Mouse (Mus musculus) CH12.LX (cell line): ENCODE measurements around the gene Adam22. TPM values are rescaled to one million over a fixed set of nuclear protein-coding genes. Genes with fewer than 3 reads are reported as not detected.

ENCODE experiments used
- DNase-seq: peaks from one replicate; pipeline ENCODE4 v3.0.0-alpha.2; 2013; ENCODE audit errors: extremely low read depth
- H3K27ac ChIP-seq: 2 replicates; pipeline ENCODE4 v1.5.1; 2012; ENCODE audit warnings: low read depth, mild to moderate bottlenecking, control low read depth, moderate library complexity; ENCODE audit not compliant: insufficient read depth
- H3K27me3 ChIP-seq: replicated peaks from 2 replicates; pipeline ENCODE3; 2012; ENCODE audit warnings: inconsistent platforms
- H3K36me3 ChIP-seq, 2 experiments: replicated peaks in 1 of 2; 2 replicates each; pipeline versions ENCODE3 to v1.6.1; 2012; ENCODE audit warnings: inconsistent platforms in 1 of 2, low read length in 1 of 2, mild to moderate bottlenecking in 1 of 2, mixed read lengths in 1 of 2, moderate library complexity in 1 of 2; ENCODE audit not compliant: control insufficient read depth in 1 of 2, insufficient read depth in 1 of 2
- H3K4me1 ChIP-seq, 2 experiments: 2 replicates each; pipeline ENCODE4 v1.6.1; 2012; ENCODE audit warnings: inconsistent platforms in 1 of 2, moderate library complexity in 1 of 2; ENCODE audit not compliant: insufficient read depth in 2 of 2, control insufficient read depth in 1 of 2
- H3K4me2 ChIP-seq: 2 replicates; pipeline ENCODE4 v1.6.1; 2012; ENCODE audit warnings: low read depth, mild to moderate bottlenecking, control low read depth; ENCODE audit not compliant: poor library complexity, insufficient read depth, severe bottlenecking
- H3K4me3 ChIP-seq, 3 experiments: fragments of 150-350 bp in 1 of 3; sonication (generic) in 1 of 3; replicated peaks in 1 of 3; 2 replicates each; pipeline versions ENCODE3 to v1.5.1; 2011 to 2012; ENCODE audit warnings: low read depth in 2 of 3, low read length in 2 of 3, mild to moderate bottlenecking in 2 of 3, moderate library complexity in 2 of 3, control low read depth in 1 of 3, improper control_type of control experiment in 1 of 3, inconsistent platforms in 1 of 3, mixed read lengths in 1 of 3; ENCODE audit not compliant: poor library complexity in 1 of 3
- H3K79me2 ChIP-seq: replicated peaks from 2 replicates; pipeline ENCODE4 v1.6.1; 2012; ENCODE audit warnings: mild to moderate bottlenecking, moderate library complexity; ENCODE audit not compliant: control insufficient read depth, poor library complexity, insufficient read depth, severe bottlenecking; ENCODE audit errors: extremely low read depth
- H3K9ac ChIP-seq: 2 replicates; pipeline ENCODE4 v1.6.1; 2012; ENCODE audit warnings: low read depth, mild to moderate bottlenecking, control low read depth, moderate library complexity; ENCODE audit not compliant: insufficient read depth
- H3K9me3 ChIP-seq: replicated peaks from 2 replicates; pipeline ENCODE3; 2012; ENCODE audit warnings: low read length, inconsistent platforms, mixed read lengths
- BHLHE40 ChIP-seq: IDR thresholded peaks from 2 replicates; pipeline ENCODE4 v1.6.1; 2011; ENCODE audit warnings: mild to moderate bottlenecking, low read depth, low read length, improper control_type of control experiment
- E2F4 ChIP-seq: IDR thresholded peaks from 2 replicates; pipeline ENCODE4 v1.6.1; 2011; ENCODE audit warnings: low read depth, low read length, improper control_type of control experiment; ENCODE audit not compliant: insufficient replicate concordance
- ELF1 ChIP-seq: IDR thresholded peaks from 2 replicates; pipeline ENCODE4 v1.6.1; 2014; ENCODE audit warnings: low read depth, mild to moderate bottlenecking, inconsistent platforms, low read length, improper control_type of control experiment
- EP300 ChIP-seq: IDR thresholded peaks from 2 replicates; pipeline ENCODE4 v1.6.1; 2011; ENCODE audit warnings: low read length, improper control_type of control experiment
- ETS1 ChIP-seq: conservative IDR thresholded peaks from 2 replicates; pipeline ENCODE4 v1.6.1; 2012; ENCODE audit warnings: low read depth, mild to moderate bottlenecking, inconsistent platforms, low read length, improper control_type of control experiment, moderate library complexity
- GABPA ChIP-seq: IDR thresholded peaks from 2 replicates; pipeline ENCODE4 v1.6.1; 2012; ENCODE audit warnings: low read depth, low read length, improper control_type of control experiment, inconsistent platforms; ENCODE audit not compliant: insufficient replicate concordance
- HCFC1 ChIP-seq: IDR thresholded peaks from 2 replicates; pipeline ENCODE4 v1.6.1; 2012; ENCODE audit warnings: low read depth, mild to moderate bottlenecking, inconsistent platforms, low read length, improper control_type of control experiment
- IRF4 ChIP-seq: IDR thresholded peaks from 2 replicates; pipeline ENCODE4 v1.6.1; 2014; ENCODE audit warnings: low read depth, mild to moderate bottlenecking, inconsistent platforms, low read length, improper control_type of control experiment
- JUN ChIP-seq: IDR thresholded peaks from 2 replicates; pipeline ENCODE4 v1.6.1; 2011; ENCODE audit warnings: low read depth, mild to moderate bottlenecking, low read length, improper control_type of control experiment, moderate library complexity; ENCODE audit not compliant: insufficient read depth
- JUND ChIP-seq: conservative IDR thresholded peaks from 2 replicates; pipeline ENCODE4 v1.6.1; 2011; ENCODE audit warnings: low read depth, low read length, improper control_type of control experiment
- MAFK ChIP-seq: IDR thresholded peaks from 2 replicates; pipeline ENCODE4 v1.6.1; 2011; ENCODE audit warnings: low read length, improper control_type of control experiment; ENCODE audit not compliant: insufficient replicate concordance
- MEF2A ChIP-seq: IDR thresholded peaks from 2 replicates; pipeline ENCODE4 v1.6.1; 2014; ENCODE audit warnings: low read depth, mild to moderate bottlenecking, inconsistent platforms, low read length, improper control_type of control experiment, borderline replicate concordance
- MXI1 ChIP-seq: IDR thresholded peaks from 2 replicates; pipeline ENCODE4 v1.6.1; 2011; ENCODE audit warnings: mild to moderate bottlenecking, low read depth, low read length, improper control_type of control experiment
- MYC ChIP-seq: IDR thresholded peaks from 2 replicates; pipeline ENCODE4 v1.6.1; 2011; ENCODE audit warnings: low read depth, mild to moderate bottlenecking, improper control_type of control experiment, low read length
- NELFE ChIP-seq: IDR thresholded peaks from 2 replicates; pipeline ENCODE4 v1.6.1; 2011; ENCODE audit warnings: low read depth, low read length, improper control_type of control experiment
- NRF1 ChIP-seq: IDR thresholded peaks from 2 replicates; pipeline ENCODE4 v1.6.1; 2014; ENCODE audit warnings: low read depth, mild to moderate bottlenecking, inconsistent platforms, low read length, improper control_type of control experiment, moderate library complexity
- PAX5 ChIP-seq: IDR thresholded peaks from 2 replicates; pipeline ENCODE4 v1.6.1; 2012; ENCODE audit warnings: low read length, inconsistent platforms, mixed read lengths
- POLR2AphosphoS2 ChIP-seq: IDR thresholded peaks from 2 replicates; pipeline ENCODE4 v1.6.1; 2011; ENCODE audit warnings: low read depth, low read length, improper control_type of control experiment
- RAD21 ChIP-seq: IDR thresholded peaks from 2 replicates; pipeline ENCODE4 v1.6.1; 2011; ENCODE audit warnings: low read depth, mild to moderate bottlenecking, low read length, improper control_type of control experiment, moderate library complexity
- RCOR1 ChIP-seq: conservative IDR thresholded peaks from 2 replicates; pipeline ENCODE4 v1.6.1; 2012; ENCODE audit warnings: low read depth, mild to moderate bottlenecking, inconsistent platforms, low read length, improper control_type of control experiment
- SIN3A ChIP-seq: IDR thresholded peaks from 2 replicates; pipeline ENCODE4 v1.6.1; 2012; ENCODE audit warnings: low read length, improper control_type of control experiment, inconsistent platforms
- SMC3 ChIP-seq: IDR thresholded peaks from 2 replicates; pipeline ENCODE4 v1.6.1; 2011; ENCODE audit warnings: low read depth, low read length, improper control_type of control experiment
- TCF12 ChIP-seq: IDR thresholded peaks from 2 replicates; pipeline ENCODE4 v1.6.1; 2014; ENCODE audit warnings: low read depth, mild to moderate bottlenecking, inconsistent platforms, low read length, improper control_type of control experiment
- UBTF ChIP-seq: IDR thresholded peaks from 2 replicates; pipeline ENCODE4 v1.6.1; 2012; ENCODE audit warnings: low read depth, mild to moderate bottlenecking, inconsistent platforms, low read length, improper control_type of control experiment, moderate library complexity
- ZC3H11A ChIP-seq: IDR thresholded peaks from 2 replicates; pipeline ENCODE4 v1.6.1; 2012; ENCODE audit warnings: low read depth, mild to moderate bottlenecking, inconsistent platforms, low read length, improper control_type of control experiment
- dilution Hi-C: fragments of 300-500 bp; cut with MboI; formaldehyde crosslinking; loops from 2 replicates; pipeline ENCODE4 v1.14.3; 2020; ENCODE audit warnings: low sequenced_read_pairs; ENCODE audit not compliant: extremely low pct_unique_long_range_greater_than_20kb, extremely low pct_ligation_motif_present
- in situ Hi-C: fragments of 300-500 bp; cut with MboI; formaldehyde crosslinking; loops from 3 replicates; pipeline ENCODE4 v1.14.3; 2019; ENCODE audit warnings: low sequenced_read_pairs, low pct_ligation_motif_present, low pct_unique_long_range_greater_than_20kb, mixed read lengths
- polyA plus RNA-seq: library from polyadenylated mRNA; unstranded; fragments of >175 nt; gene quantifications from 2 replicates; pipeline ENCODE4 v1.2.1, GENCODE M21; 2012; ENCODE audit warnings: low read depth; ENCODE audit not compliant: insufficient read length
- total RNA-seq, 2 experiments: library from RNA; depleted of rRNA; stranded (reverse); fragments of 300-350 nt in 1 of 2; fragments of >200 nt in 1 of 2; gene quantifications; 2 replicates each; pipeline ENCODE4 v1.2.3; 2012 to 2014

Gene Adam22
- total and polyA plus RNA-seq, 3 experiments, result 0.07 to 0.55 (median 0.14) TPM

DNA sequence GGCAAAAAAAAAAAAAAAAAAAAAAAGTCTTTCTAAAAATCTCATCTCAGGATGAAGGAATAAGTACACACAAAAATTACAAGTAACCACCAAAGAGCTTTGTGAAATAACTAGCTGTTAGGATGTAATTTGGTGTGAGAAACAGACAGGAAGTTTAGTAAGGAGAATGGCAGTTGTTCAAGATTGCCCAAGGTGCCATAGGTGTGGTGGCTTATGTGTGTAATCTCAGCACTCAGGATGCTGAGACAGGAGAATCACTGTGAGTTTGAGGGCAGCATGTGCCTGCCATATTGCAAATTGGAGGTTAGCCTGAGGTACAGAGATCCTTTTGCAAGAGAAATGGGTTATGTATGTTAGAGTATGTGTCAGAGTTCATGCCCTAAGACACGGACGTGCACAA is 305.5 kb downstream of the Adam22 start:
- in situ Hi-C loops, result no loop called here
- H3K4me1 ChIP-seq, result peaks cover 3 to 11% of the 10 kb centered on the region in 2 experiments
- H3K36me3 ChIP-seq, result peaks cover 64 to 89% of the 10 kb centered on the region in 2 experiments
- no peaks in the 10 kb centered on the region for H3K27me3 ChIP-seq
- no peak overlapping the region for H3K4me3 ChIP-seq
- H3K9ac ChIP-seq, result no peak overlapping the region
- no peak overlapping the region for H3K27ac ChIP-seq
- dilution Hi-C loops, result no loop called here
- peaks cover 1% of the 10 kb centered on the region; the same call in 1 of the 2 replicates for H3K79me2 ChIP-seq
- no peak overlapping the region for H3K4me2 ChIP-seq
- TF ChIP-seq PAX5 (no peak), NRF1 (no peak), MAFK (no peak), NELFE (no peak), HCFC1 (no peak), JUN (no peak), SMC3 (no peak), ELF1 (no peak), ETS1 (no peak), E2F4 (no peak), MEF2A (no peak), UBTF (no peak), SIN3A (no peak), GABPA (no peak), EP300 (no peak), RAD21 (no peak), TCF12 (no peak)
- DNase-seq, result no peak
- H3K9me3 ChIP-seq, result no peaks in the 10 kb centered on the region

DNA sequence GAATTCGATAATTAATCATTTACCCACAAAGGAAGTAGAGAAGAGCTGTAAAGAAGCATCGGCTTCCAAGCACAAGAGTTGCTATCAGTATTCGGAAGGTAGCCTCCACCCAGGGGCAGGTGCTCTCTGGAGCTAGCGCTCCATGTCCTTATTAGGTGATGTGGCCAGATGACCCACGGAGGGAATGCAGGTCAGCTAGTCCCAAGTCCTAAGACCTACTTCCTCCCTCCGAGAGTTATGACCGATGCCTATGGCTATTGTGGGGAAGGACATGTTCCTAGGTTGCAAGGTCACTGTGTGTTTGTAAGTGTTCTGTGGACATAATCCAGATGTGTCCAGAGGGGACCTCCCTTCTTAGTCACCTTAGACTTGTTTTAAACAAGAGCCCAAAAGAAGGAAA is 309.9 kb downstream of the Adam22 start:
- Histone ChIP-seq H3K9ac (no peak overlapping the region), H3K36me3 (peaks cover 24 to 45% of the 10 kb centered on the region in 2 experiments)
- dilution Hi-C loops, result no loop called here

More for the DNA sequence above, 309.9 kb downstream of the Adam22 start:
- H3K79me2 ChIP-seq, result peaks cover 6% of the 10 kb centered on the region; the same call in 1 of the 2 replicates
- no peak overlapping the region for H3K4me3 ChIP-seq
- TF ChIP-seq NELFE, result no peak
- TF ChIP-seq ZC3H11A, result no peak
- no peak for TF ChIP-seq PAX5
- no peak for TF ChIP-seq POLR2AphosphoS2
- no peak for TF ChIP-seq MAFK
- TF ChIP-seq EP300, result no peak
- no peak for TF ChIP-seq RCOR1
- no peak for TF ChIP-seq BHLHE40
- TF ChIP-seq JUND, result no peak
- no peak for TF ChIP-seq MYC
- TF ChIP-seq GABPA, result no peak
- no peak for TF ChIP-seq MXI1
- no peak for TF ChIP-seq IRF4
- peaks cover 3 to 21% of the 10 kb centered on the region in 2 experiments for H3K4me1 ChIP-seq
- H3K27me3 ChIP-seq, result no peaks in the 10 kb centered on the region
- in situ Hi-C loops, result no loop called here
- H3K4me2 ChIP-seq, result no peak overlapping the region
- no peaks in the 10 kb centered on the region for H3K9me3 ChIP-seq
- H3K27ac ChIP-seq, result no peak overlapping the region
- DNase-seq, result no peak
